Mouse (Mus musculus) ovary, adult 10 weeks (tissue): ENCODE measurements around the gene G6pdx. TPM values are rescaled to one million over a fixed set of nuclear protein-coding genes. Genes with fewer than 3 reads are reported as not detected.

ENCODE experiments used
- polyA plus RNA-seq: library from polyadenylated mRNA; stranded (reverse); fragments of 350-450 nt; fragmentation: Illumina TruSeq; extraction: RNeasy Lipid Tissue Mini Kit (QIAGEN cat#74804); gene quantifications from one replicate; pipeline ENCODE4 v1.2.3, GENCODE M21; 2014

Gene G6pdx
- polyA plus RNA-seq, result 19.3 TPM

DNA sequence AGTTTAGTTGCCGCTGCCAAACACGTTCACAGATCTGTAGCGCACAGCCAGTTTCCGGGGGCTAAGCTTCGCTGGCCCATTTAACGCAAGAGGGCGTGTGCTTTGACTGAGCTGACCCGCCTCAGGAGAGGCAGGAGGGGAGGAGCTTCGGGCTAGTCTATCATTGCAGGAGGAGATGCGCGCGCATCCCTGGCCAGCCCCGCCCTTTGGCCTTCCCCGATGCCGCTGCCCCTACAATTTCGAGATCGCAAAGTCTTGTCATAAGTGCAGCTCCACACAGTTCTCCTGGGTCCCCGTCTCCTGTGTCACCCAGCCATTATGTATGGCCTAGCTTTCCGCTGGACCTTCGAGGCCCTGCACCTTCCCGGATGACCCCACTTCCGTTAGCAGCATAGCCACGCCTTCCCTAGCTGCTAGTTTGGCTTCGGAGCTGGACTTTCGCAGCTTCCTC is at the start of gene G6pdx:
Gene G6pdx (minus strand): TSS at position 369 of the 451 bp plus-strand sequence.

DNA sequence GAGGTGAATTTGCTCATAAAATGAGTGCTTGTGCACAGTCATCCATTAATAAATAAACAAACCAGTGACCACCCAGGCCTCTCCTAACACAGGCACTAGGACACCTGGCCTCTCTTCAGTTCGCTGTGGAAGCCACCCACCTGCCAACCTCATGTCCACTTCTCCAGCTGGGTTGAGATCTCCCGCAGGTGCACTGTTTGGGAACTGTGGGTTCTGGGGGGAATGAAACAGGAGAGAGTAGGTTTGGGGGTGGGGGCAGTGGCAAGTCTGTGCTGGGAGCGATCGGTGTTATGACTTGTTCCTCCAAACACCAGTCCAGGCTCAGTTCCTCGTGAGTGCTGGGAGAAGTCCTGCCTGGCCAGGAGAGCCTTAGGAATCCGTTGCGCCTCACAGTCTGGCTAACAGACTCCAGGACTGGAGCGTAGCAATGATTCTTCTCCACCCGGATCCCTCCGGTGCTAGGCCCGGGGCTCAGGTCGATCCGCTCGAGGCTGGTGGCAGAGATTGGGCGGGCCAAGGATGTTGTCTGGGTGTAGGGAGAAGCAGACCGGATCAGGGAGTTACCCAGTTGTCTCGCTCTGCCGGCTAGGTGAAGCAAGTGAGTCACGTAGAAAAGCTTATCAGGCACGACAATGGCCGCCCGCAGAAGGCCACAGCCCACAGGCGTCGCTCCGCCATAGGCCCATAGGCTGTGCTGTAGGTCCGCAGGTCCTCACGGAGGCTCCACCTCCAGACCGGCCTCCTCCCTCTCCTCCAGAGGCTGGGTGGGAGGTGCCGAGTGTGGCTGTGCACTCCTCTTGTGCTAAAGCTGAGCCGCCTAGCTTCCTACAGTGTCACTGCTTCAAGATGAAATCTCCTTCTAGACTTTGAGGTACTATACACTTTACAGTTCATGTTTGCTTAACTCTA is 36.2 kb downstream of the G6pdx start, which contains the start of the genes Fam3a and Ikbkg:
Gene Fam3a (minus strand): TSS at position 738 of the 909 bp plus-strand sequence.
Gene Ikbkg (plus strand): TSS at position 756 of the 909 bp plus-strand sequence.

DNA sequence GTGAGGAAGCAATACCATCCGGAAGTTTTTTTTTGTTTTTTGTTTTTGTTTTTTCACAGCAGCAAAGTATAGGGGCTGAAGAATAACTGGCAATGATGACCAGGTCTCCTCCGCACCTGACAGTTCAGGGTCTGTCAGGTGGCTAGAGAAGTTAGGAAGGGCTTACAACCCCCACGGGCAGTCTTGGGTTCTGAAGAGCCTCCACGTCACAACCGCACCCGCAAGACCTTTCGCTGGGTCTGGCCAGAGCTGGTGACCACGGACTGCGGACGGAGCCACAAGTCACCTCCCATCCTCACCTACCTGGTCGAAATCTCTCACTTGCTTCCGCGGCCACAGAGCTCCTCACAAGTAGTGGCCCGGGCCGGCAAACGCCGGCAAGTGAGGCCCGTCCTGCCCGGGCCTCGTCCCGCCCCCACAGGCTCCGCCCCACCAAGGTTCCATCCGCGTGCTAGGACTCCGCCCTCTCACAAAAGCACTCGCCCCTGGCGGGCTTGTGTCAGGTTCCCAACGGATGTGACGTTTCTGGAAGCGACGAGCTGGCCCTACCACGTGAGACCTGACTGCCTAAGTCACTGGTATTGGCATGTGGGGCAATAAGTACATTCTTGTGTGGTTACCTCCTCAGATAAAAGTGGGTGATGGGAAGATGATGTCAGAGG is 56.0 kb downstream of the G6pdx start, which contains the start of the genes Ubl4a and Slc10a3:
Gene Ubl4a (minus strand): TSS at position 331 of the 662 bp plus-strand sequence.
Gene Slc10a3 (minus strand): TSS at position 462 of the 662 bp plus-strand sequence.

Other genes starting within 250 kb of the G6pdx start
- gene Flna, start 179.4 kb downstream of the G6pdx start, polyA plus RNA-seq, result 89.3 TPM
- gene Emd, start 174.5 kb downstream of the G6pdx start, polyA plus RNA-seq, result 140 TPM
- gene Rpl10, start 158.4 kb downstream of the G6pdx start, polyA plus RNA-seq, result 1,805 TPM
- gene Taz, start 147.3 kb downstream of the G6pdx start, polyA plus RNA-seq, result 21.2 TPM
- gene Dnase1l1, start 146.9 kb downstream of the G6pdx start, polyA plus RNA-seq, result 14.7 TPM
- 172 TPM for gene Atp6ap1, start 132.1 kb downstream of the G6pdx start, polyA plus RNA-seq
- 102 TPM for gene Gdi1, start 124.2 kb downstream of the G6pdx start, polyA plus RNA-seq
- 17.0 TPM for gene Fam50a, start 116.2 kb downstream of the G6pdx start, polyA plus RNA-seq
- 1.8 TPM for gene Plxna3, start 100.1 kb downstream of the G6pdx start, polyA plus RNA-seq
- 13.9 TPM for gene Lage3, start 75.6 kb downstream of the G6pdx start, polyA plus RNA-seq
- 44.0 TPM for gene Ubl4a, start 56.0 kb downstream of the G6pdx start, polyA plus RNA-seq
- 11.3 TPM for gene Slc10a3, start 55.8 kb downstream of the G6pdx start, polyA plus RNA-seq
- gene Fam3a, start 35.9 kb downstream of the G6pdx start, polyA plus RNA-seq, result 9.9 TPM
- 40.7 TPM for gene Ikbkg, start 35.9 kb downstream of the G6pdx start, polyA plus RNA-seq
- gene Gm6880, start 52.2 kb upstream of the G6pdx start, polyA plus RNA-seq, result not detected
- gene Olfr1326-ps1, start 145.7 kb upstream of the G6pdx start, polyA plus RNA-seq, result not detected
- not detected for gene Olfr1325, start 163.5 kb upstream of the G6pdx start, polyA plus RNA-seq
- gene Gm5640, start 216.4 kb upstream of the G6pdx start, polyA plus RNA-seq, result not detected